Mouse (Mus musculus): ENCODE measurements at regions not wholly inside any gene's neighbourhood (a gene's known extent, or its start where the extent isn't known, plus 50 kb on each side); places are given as distances from the start of the nearest gene placed in this dataset.

DNA sequence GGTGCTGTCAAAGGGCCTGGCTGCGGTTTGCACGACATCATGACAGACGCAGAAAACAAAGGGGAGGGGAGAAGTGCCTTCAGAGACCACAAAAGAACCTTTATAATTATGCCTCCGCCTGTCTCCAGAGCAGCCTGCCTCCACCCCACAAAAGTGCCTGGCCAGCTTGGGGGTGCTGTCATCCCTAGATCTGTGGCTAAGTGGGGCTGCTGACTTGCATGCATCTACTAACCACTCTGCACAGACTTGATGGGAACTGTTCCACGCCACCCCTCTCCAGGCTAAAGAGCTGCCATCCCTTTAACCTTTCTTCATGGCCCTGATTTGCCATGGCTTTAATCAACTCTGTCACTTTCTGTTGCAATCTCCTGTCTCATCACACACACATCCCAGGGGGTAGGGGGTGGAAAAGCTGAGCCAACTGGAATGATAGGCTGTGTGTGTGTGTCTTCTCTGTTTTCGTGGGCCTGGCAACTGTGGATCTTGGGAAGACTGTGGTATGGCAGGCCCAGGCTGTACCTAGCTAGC is 162.4 kb upstream of the Pkdcc start:
- TF ChIP-seq CTCF (IDR thresholded peaks at IDR 0.05; ENCODE audit: low read depth) = no peak
- TF ChIP-seq EP300 (IDR thresholded peaks at IDR 0.05; ENCODE audit: low read depth) = no peak

Data from liver, postnatal 0 days (tissue).